Mouse (Mus musculus): ENCODE measurements around the gene Ppip5k1. TPM values are rescaled to one million over a fixed set of nuclear protein-coding genes. Genes with fewer than 3 reads are reported as not detected.

Gene Ppip5k1
- polyA plus RNA-seq, 1 experiment from 2014 or later: 15.3 TPM

DNA sequence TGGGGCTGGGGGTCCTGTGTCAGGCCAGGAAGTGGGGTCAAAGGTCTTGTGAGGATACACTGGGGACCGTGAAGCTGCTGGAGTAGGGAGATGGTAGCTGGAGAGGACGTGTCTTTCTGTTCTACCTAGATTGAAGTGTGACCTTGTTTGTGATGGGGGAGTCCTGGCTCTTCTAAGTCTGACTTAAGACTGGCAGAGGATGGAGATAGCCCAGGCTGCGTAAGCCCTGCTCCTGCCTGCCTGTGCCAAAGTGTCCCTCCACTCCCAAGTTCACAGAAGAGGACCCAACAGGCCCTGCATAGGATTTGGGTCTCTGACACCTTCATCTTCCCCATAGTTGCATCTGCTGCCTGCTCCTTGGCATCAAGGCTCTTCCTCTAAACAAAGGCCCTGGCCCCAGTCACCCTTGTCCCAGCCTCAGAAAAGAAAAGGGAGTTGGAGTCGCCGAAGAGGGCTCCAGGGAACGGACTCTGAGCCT lies 58.4 kb downstream of the Ppip5k1 start:
- Histone ChIP-seq H3K4me2 (ENCODE audit: low read length) (peak overlapping the region; percentile 70), H3K27me3 (replicated peaks; ENCODE audit: control insufficient read depth, insufficient read depth, low read length) (no peaks in the 10 kb centered on the region; the same call in 1 of the 2 replicates), H3K4me1 (replicated peaks; ENCODE audit: control insufficient read depth, insufficient read depth, low read length) (peaks cover 34% of the 10 kb centered on the region), H3K27ac (ENCODE audit: low read depth) (no peak overlapping the region), H3K4me3 (ENCODE audit: low read depth, low read length) (peak overlapping the region; percentile 45), H3K36me3 (ENCODE audit: control insufficient read depth, insufficient read depth, low read length) (peaks cover 16% of the 10 kb centered on the region; the same call in 1 of the 2 replicates), H3K9me3 (ENCODE audit: control insufficient read depth, low read length) (no peaks in the 10 kb centered on the region), H3K9ac (ENCODE audit: low read length) (no peak overlapping the region)
- 19% methylated on average over 6 of the region's 6 CpGs for WGBS
- ATAC-seq (replicated peaks; ENCODE audit: low FRiP score, low TSS enrichment, low read depth) (no peak), DNase-seq (ENCODE audit: low spot score) (no peak)

DNA sequence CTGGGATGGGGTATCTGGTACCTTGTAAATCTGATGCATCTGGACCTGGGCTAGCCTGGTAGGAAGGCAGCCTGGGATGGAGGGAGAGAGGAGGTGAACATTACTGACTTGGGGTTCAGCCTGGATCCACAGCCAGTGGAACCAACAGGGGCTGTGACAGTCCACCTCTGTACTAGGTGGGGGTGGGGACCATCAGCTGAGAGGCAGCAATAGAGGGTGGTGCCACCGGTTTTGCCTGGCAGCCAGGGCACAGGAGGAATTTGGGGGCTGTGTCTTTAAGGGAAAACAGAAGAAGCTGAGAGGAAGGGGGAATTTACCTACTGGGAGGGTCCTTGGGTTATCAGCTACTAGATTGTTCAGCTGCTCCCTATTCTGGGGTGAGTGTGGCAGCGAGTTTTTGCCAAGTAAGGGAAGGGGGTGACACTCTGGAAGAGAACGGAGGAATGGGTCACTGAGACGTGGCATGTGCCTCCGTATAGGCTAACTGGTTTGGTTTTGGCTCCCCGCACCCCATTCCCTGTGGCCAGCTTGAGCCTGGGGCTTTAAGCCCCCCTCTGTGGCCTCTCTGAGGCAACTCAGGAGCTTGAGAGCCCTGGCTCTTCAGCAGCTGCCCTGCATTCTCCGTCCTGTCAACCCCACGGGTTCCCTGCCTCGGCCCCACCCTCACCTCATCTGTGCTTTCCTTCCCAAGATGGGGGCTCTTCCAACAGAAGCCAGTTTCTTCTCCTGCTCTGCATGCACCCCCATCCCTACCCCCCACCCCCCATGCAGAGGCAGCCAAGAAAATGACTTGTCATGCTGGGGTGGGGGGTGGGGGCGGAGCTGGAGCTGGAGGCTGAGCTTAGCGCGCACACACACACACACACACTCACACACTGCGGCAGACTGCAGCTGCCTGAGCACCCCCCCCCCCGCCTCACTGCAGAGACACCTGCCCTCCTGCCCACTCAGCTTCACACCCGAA lies 59.3 kb downstream of the Ppip5k1 start:
- ATAC-seq (replicated peaks; ENCODE audit: low FRiP score, low TSS enrichment, low read depth) (peak; percentile 18), DNase-seq (ENCODE audit: low spot score) (peak; percentile 65)
- Histone ChIP-seq H3K4me3 (ENCODE audit: low read depth, low read length) (peak overlapping the region; percentile 45), H3K4me1 (replicated peaks; ENCODE audit: control insufficient read depth, insufficient read depth, low read length) (peaks cover 34% of the 10 kb centered on the region), H3K9ac (ENCODE audit: low read length) (peak overlapping the region; percentile 23), H3K9me3 (ENCODE audit: control insufficient read depth, low read length) (no peaks in the 10 kb centered on the region), H3K27me3 (replicated peaks; ENCODE audit: control insufficient read depth, insufficient read depth, low read length) (peaks cover 4% of the 10 kb centered on the region), H3K36me3 (ENCODE audit: control insufficient read depth, insufficient read depth, low read length) (peaks cover 12% of the 10 kb centered on the region; the same call in 1 of the 2 replicates), H3K4me2 (ENCODE audit: low read length) (peak overlapping the region; percentile 70), H3K27ac (ENCODE audit: low read depth) (peak overlapping the region; percentile 29; the same call in 1 of the 2 replicates)
- WGBS: 2% methylated on average over 15 of the region's 15 CpGs

GRCm38 (mm10) chr2:121294753-121295607 lies 60.2 kb downstream of the Ppip5k1 start:
- peaks cover 13% of the 10 kb centered on the region for H3K27me3 ChIP-seq (replicated peaks; ENCODE audit: control insufficient read depth, insufficient read depth, low read length)
- WGBS: 3% methylated on average over 18 of the region's 18 CpGs
- peaks cover 35% of the 10 kb centered on the region for H3K4me1 ChIP-seq (replicated peaks; ENCODE audit: control insufficient read depth, insufficient read depth, low read length)
- peak overlapping the region; percentile 70 for H3K4me2 ChIP-seq (ENCODE audit: low read length)
- peaks cover 8% of the 10 kb centered on the region; the same call in 1 of the 2 replicates for H3K36me3 ChIP-seq (ENCODE audit: control insufficient read depth, insufficient read depth, low read length)
- DNase-seq (ENCODE audit: low spot score) (peak; percentile 81), ATAC-seq (replicated peaks; ENCODE audit: low FRiP score, low TSS enrichment, low read depth) (peak; percentile 80)
- peak overlapping the region; percentile 23 for H3K9ac ChIP-seq (ENCODE audit: low read length)
- H3K4me3 ChIP-seq (ENCODE audit: low read depth, low read length): peak overlapping the region; percentile 45
- no peaks in the 10 kb centered on the region for H3K9me3 ChIP-seq (ENCODE audit: control insufficient read depth, low read length)
- H3K27ac ChIP-seq (ENCODE audit: low read depth): peak overlapping the region; percentile 51; the same call in 1 of the 2 replicates

DNA sequence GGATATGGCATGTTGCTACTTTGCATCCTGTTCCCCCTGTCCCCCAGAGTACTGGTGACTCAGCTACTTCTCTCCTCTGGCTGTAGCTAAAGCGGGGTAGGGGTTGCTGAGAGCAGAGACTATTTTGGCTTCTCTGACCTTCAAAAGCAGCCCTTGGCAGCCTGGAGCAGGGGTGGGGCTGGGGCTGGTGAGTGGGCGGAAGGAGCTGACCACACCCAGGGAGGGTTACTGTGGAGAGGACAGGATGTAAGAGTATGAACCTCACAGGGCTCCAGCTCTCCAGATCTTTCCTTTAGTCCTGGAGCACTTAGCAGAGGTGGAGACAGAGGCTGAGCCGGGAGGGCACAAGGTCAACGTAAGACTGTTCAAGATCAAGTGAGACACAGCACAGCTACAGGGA lies 61.0 kb downstream of the Ppip5k1 start:
- no peak for DNase-seq (ENCODE audit: low spot score)
- peak overlapping the region; percentile 23; the same call in 1 of the 2 replicates for H3K9ac ChIP-seq (ENCODE audit: low read length)
- ATAC-seq (replicated peaks; ENCODE audit: low FRiP score, low TSS enrichment, low read depth): no peak

DNA sequence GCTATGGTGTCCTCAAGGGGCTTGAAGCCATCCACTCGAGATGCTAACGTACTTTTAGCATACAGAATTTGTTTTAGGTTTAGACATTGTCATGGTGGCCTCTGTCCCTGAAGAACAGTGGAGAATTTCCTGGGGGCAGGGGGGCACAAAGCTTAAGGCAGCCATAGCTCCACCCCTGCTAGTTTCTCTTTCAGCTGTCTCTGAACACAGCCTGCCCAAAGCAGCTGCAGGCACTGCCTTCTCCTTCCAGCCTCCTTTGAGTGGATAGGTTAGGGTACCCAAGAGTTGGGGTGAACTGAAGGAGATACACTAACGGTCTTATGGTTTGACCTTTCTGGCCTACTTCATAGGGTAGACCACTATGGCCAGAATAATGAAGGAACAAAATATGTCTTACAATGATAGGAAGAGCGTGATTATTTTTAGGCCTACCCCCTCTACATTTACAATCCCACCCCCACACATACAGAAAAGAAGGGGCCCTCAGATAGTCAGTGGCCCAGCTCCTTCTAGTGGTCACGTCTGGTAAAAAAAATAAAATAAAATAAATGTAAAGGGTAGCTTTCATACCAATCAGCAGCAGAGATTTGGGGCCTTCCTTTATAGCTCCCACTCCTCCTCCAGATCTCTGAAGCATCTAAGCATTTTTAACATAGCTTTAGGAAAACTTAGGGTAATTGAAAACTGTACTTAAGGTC lies 62.7 kb downstream of the Ppip5k1 start:
- no peaks in the 10 kb centered on the region for H3K36me3 ChIP-seq (ENCODE audit: control insufficient read depth, insufficient read depth, low read length)
- no peak for DNase-seq (ENCODE audit: low spot score)
- no peak overlapping the region for H3K4me3 ChIP-seq (ENCODE audit: low read depth, low read length)
- no peak overlapping the region for H3K27ac ChIP-seq (ENCODE audit: low read depth)
- no peaks in the 10 kb centered on the region for H3K9me3 ChIP-seq (ENCODE audit: control insufficient read depth, low read length)
- peaks cover 23% of the 10 kb centered on the region for H3K27me3 ChIP-seq (replicated peaks; ENCODE audit: control insufficient read depth, insufficient read depth, low read length)
- ATAC-seq (replicated peaks; ENCODE audit: low FRiP score, low TSS enrichment, low read depth): no peak
- 68% methylated on average over 5 of the region's 5 CpGs for WGBS
- H3K4me1 ChIP-seq (replicated peaks; ENCODE audit: control insufficient read depth, insufficient read depth, low read length): peaks cover 37% of the 10 kb centered on the region
- no peak overlapping the region for H3K9ac ChIP-seq (ENCODE audit: low read length)
- H3K4me2 ChIP-seq (ENCODE audit: low read length): no peak overlapping the region

More for the DNA sequence above, 61.0 kb downstream of the Ppip5k1 start:
- H3K27ac ChIP-seq (ENCODE audit: low read depth): peak overlapping the region; percentile 51; the same call in 1 of the 2 replicates
- H3K9me3 ChIP-seq (ENCODE audit: control insufficient read depth, low read length): no peaks in the 10 kb centered on the region
- H3K36me3 ChIP-seq (ENCODE audit: control insufficient read depth, insufficient read depth, low read length): no peaks in the 10 kb centered on the region
- H3K27me3 ChIP-seq (replicated peaks; ENCODE audit: control insufficient read depth, insufficient read depth, low read length): peaks cover 15% of the 10 kb centered on the region
- WGBS: 31% methylated on average over 4 of the region's 4 CpGs
- peak overlapping the region; percentile 45 for H3K4me3 ChIP-seq (ENCODE audit: low read depth, low read length)
- H3K4me2 ChIP-seq (ENCODE audit: low read length): peak overlapping the region; percentile 70
- H3K4me1 ChIP-seq (replicated peaks; ENCODE audit: control insufficient read depth, insufficient read depth, low read length): peaks cover 37% of the 10 kb centered on the region

DNA sequence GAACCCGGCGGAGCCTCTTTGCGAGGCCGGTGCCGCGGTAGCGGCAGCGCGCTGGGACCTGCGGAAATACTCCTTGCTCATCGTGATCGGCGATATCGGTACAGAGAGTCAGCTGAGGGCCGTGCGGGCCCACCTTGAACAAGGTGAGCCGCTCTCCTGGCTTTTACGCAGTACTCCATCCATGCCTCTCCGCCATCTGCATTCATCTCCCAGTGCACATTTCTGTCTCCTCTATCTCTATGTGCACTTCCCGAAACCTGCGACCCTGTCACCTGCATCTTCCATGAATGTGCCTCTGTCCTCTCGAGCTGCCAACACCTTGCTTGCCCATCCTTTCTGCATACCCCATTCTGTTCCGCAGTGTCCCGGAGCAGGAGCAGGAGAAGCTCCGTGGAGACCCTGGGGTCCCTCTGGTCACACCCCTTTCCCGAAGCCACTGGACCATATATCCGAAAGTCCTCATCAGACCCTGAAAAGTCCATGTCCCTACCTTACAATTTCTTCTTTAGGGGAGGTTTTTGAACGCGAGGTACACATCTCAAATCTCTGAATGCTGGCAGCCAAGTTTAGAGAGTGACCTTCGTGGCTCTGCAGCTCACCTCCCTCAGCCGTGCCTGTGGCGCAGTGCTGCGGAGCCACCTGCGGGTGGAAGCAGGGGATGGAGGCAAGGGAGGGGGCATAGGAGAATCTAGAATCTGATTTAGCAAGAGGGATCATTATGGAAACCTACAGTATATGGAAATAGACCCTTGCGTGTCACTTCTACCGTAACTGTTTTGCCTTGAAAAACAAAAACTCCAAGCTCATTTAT lies 65.3 kb downstream of the Ppip5k1 start:
- H3K9ac ChIP-seq (ENCODE audit: low read length): no peak overlapping the region
- no peak overlapping the region for H3K27ac ChIP-seq (ENCODE audit: low read depth)
- H3K4me3 ChIP-seq (ENCODE audit: low read depth, low read length): peak overlapping the region; percentile 44
- H3K27me3 ChIP-seq (replicated peaks; ENCODE audit: control insufficient read depth, insufficient read depth, low read length): peaks cover 23% of the 10 kb centered on the region
- no peaks in the 10 kb centered on the region for H3K9me3 ChIP-seq (ENCODE audit: control insufficient read depth, low read length)
- no peak for DNase-seq (ENCODE audit: low spot score)
- no peaks in the 10 kb centered on the region for H3K36me3 ChIP-seq (ENCODE audit: control insufficient read depth, insufficient read depth, low read length)
- peak overlapping the region; percentile 90 for H3K4me2 ChIP-seq (ENCODE audit: low read length)
- WGBS: 5% methylated on average over 36 of the region's 36 CpGs
- peaks cover 15% of the 10 kb centered on the region for H3K4me1 ChIP-seq (replicated peaks; ENCODE audit: control insufficient read depth, insufficient read depth, low read length)
- ATAC-seq (replicated peaks; ENCODE audit: low FRiP score, low TSS enrichment, low read depth): peak; percentile 41

DNA sequence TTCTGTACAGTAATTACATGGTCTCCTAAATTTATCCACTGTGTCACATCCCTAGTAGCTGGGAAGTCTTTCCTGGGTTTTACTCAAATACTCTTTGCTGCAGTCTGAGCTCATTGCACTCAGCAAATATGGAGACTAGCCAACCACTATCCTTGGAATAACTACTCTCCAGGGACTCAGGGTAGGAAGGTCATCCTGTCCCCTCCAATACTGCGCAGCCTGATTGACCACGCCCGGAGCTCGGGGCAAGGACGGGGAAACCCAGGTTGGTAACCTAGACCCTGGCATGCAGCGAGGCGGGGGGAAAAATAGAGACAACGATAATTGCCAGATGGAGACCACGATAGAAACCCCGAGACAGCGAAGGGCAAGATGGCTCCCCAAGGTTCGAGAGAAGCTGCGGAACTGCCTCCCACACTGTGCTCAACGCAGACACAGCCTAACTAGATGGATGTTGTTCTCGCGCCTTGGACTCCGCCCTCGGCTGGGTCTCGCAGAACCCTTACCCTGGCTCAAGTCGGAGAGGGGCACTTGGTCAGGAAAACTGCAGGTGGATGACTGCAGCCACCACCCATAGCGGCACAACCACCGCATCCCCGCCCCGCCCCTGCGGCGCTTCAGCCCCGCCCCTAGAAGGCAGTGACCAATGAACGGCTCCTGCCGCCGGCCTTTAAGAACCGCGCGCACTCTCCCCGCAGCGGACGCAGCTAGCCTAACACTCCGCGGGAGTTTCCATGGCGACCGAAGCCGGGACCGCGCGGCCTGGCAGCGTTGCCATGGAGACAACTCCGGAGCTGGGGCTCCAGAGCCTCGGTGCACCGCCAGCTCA lies 66.1 kb downstream of the Ppip5k1 start, which contains the start of gene Map1a:
Gene Map1a (plus strand): TSS at position 700 of the 829 bp plus-strand sequence.
- 1% methylated on average over 47 of the region's 48 CpGs for WGBS
- Histone ChIP-seq H3K4me1 (replicated peaks; ENCODE audit: control insufficient read depth, insufficient read depth, low read length) (peaks cover 7% of the 10 kb centered on the region), H3K4me2 (ENCODE audit: low read length) (peak within 1 kb of the TSS; percentile 90), H3K4me3 (ENCODE audit: low read depth, low read length) (peak within 1 kb of the TSS; percentile 44), H3K9me3 (ENCODE audit: control insufficient read depth, low read length) (no peaks in the 10 kb centered on the region), H3K27ac (ENCODE audit: low read depth) (no peak within 1 kb of the TSS), H3K36me3 (ENCODE audit: control insufficient read depth, insufficient read depth, low read length) (no peaks in the 10 kb centered on the region), H3K9ac (ENCODE audit: low read length) (0 out of 2 replicates have a peak within 1 kb of the TSS, but pooled peaks have one; percentile 8), H3K27me3 (replicated peaks; ENCODE audit: control insufficient read depth, insufficient read depth, low read length) (peaks cover 23% of the 10 kb centered on the region)
- ATAC-seq (replicated peaks; ENCODE audit: low FRiP score, low TSS enrichment, low read depth): peak; percentile 98
- peak; percentile 92 for DNase-seq (ENCODE audit: low spot score)
